Mouse (Mus musculus) small intestine, adult 2 months (tissue): ENCODE results near the gene C1qb.

Experiments used
- CTCF ChIP-seq: fragments of 200-500 bp; IDR thresholded peaks from 2 replicates; pipeline ENCODE4 v1.5.1; 2012; ENCODE audit warnings: low read depth, mild to moderate bottlenecking, control low read depth, inconsistent platforms, low read length, moderate library complexity, mixed read lengths; ENCODE audit not compliant: insufficient replicate concordance, insufficient read length; ENCODE audit errors: extremely low read depth
- POLR2A ChIP-seq: fragments of 200-500 bp; IDR thresholded peaks from 2 replicates; pipeline ENCODE4 v1.6.1; 2012; ENCODE audit warnings: low read depth, mild to moderate bottlenecking, control low read depth, inconsistent platforms, low read length, moderate library complexity

GRCm38 (mm10) chr4:136835621-136836386 is 50.2 kb downstream of the C1qb start, which contains the start of gene Ephb2:
- TF ChIP-seq CTCF (peak; percentile 12; the same call in 1 of the 2 replicates), POLR2A (no peak)
